Mouse (Mus musculus) ES-E14 (cell line): ENCODE data around the gene Spast. TPM values are rescaled to one million over a fixed set of nuclear protein-coding genes. Genes with fewer than 3 reads are reported as not detected.

Source experiments
- DNase-seq: peaks from one replicate; pipeline ENCODE4 v3.0.0-alpha.2; 2013; ENCODE audit warnings: low read depth, low spot score
- H3K27ac ChIP-seq: 2 replicates; pipeline ENCODE4 v1.5.1; 2012; ENCODE audit warnings: low read depth, mild to moderate bottlenecking, low read length, moderate library complexity, mixed read lengths; ENCODE audit not compliant: poor library complexity, insufficient read depth, severe bottlenecking
- H3K36me3 ChIP-seq: 2 replicates; pipeline ENCODE4 v1.6.1; 2012; ENCODE audit warnings: mild to moderate bottlenecking, low read length, moderate library complexity, mixed read lengths; ENCODE audit not compliant: control insufficient read depth, poor library complexity, insufficient read depth, severe bottlenecking
- H3K4me1 ChIP-seq, 2 experiments: fragments of 150-350 bp in 1 of 2; sonication (generic) in 1 of 2; 2 replicates each; pipeline ENCODE4 v1.6.1; 2012; ENCODE audit warnings: low read length in 2 of 2, mild to moderate bottlenecking in 1 of 2, mixed read lengths in 1 of 2; ENCODE audit not compliant: control insufficient read depth in 2 of 2, insufficient read depth in 2 of 2, poor library complexity in 1 of 2
- H3K4me3 ChIP-seq, 2 experiments: fragments of 150-350 bp in 1 of 2; sonication (generic) in 1 of 2; 2 replicates each; pipeline ENCODE4 v1.5.1; 2012; ENCODE audit warnings: low read length in 2 of 2, low read depth in 1 of 2, mild to moderate bottlenecking in 1 of 2, mixed read lengths in 1 of 2; ENCODE audit not compliant: insufficient read depth in 1 of 2, poor library complexity in 1 of 2, severe bottlenecking in 1 of 2
- H3K9ac ChIP-seq: 2 replicates; pipeline ENCODE4 v1.6.1; 2012; ENCODE audit warnings: low read depth, mild to moderate bottlenecking, low read length, mixed read lengths; ENCODE audit not compliant: poor library complexity, insufficient read depth, severe bottlenecking
- H3K9me3 ChIP-seq: fragments of 150-350 bp; sonication (generic); 2 replicates; pipeline ENCODE4 v1.6.1; 2012; ENCODE audit warnings: low read depth, mild to moderate bottlenecking, low read length; ENCODE audit not compliant: control insufficient read depth, insufficient read depth
- CHD2 ChIP-seq: IDR thresholded peaks from 2 replicates; pipeline ENCODE4 v1.6.1; 2014; ENCODE audit warnings: mild to moderate bottlenecking, low read depth, low read length, inconsistent platforms
- HCFC1 ChIP-seq: IDR thresholded peaks from 2 replicates; pipeline ENCODE4 v1.6.1; 2012; ENCODE audit warnings: low read length, inconsistent platforms, borderline replicate concordance; ENCODE audit not compliant: insufficient read depth
- MAFK ChIP-seq: IDR thresholded peaks from 2 replicates; pipeline ENCODE4 v1.6.1; 2014; ENCODE audit warnings: mild to moderate bottlenecking, low read depth, low read length, inconsistent platforms; ENCODE audit not compliant: insufficient read depth
- ZC3H11A ChIP-seq: IDR thresholded peaks from 2 replicates; pipeline ENCODE4 v1.6.1; 2012; ENCODE audit warnings: low read depth, mild to moderate bottlenecking, inconsistent platforms, low read length, borderline replicate concordance
- ZNF384 ChIP-seq: IDR thresholded peaks from 2 replicates; pipeline ENCODE4 v1.6.1; 2012; ENCODE audit warnings: low read depth, low read length, inconsistent platforms
- in situ Hi-C, 2 experiments: fragments of 600-800 bp; cut with MboI; formaldehyde crosslinking; loops; one replicate each; pipeline ENCODE4 v1.15.1; 2025; ENCODE audit warnings: low sequenced_read_pairs in 2 of 2, inconsistent platforms in 1 of 2; ENCODE audit not compliant: unreplicated experiment in 2 of 2
- total RNA-seq: library from RNA; depleted of rRNA; stranded (reverse); fragments of 300-350 nt; gene quantifications from 2 replicates; pipeline ENCODE4 v1.2.3, GENCODE M21; 2012

Gene Spast
- total RNA-seq, 1 experiment, result 39.0 TPM

- no peak overlapping the region for H3K9ac ChIP-seq
- H3K4me3 ChIP-seq, result no peak overlapping the region
- H3K9me3 ChIP-seq, result no peaks in the 10 kb centered on the region
- no peak for DNase-seq
- in situ Hi-C loops, result no loop called here
- no peaks in the 10 kb centered on the region for H3K4me1 ChIP-seq
- peaks cover 5% of the 10 kb centered on the region for H3K36me3 ChIP-seq
- H3K27ac ChIP-seq, result no peak overlapping the region
- no peak for TF ChIP-seq MAFK
- TF ChIP-seq ZNF384, result no peak
- no peak for TF ChIP-seq CHD2
- no peak for TF ChIP-seq HCFC1
- TF ChIP-seq ZC3H11A, result no peak
Measured at GRCm38 (mm10) chr17:74363592-74363991, 24.8 kb downstream of the Spast start.

- Histone ChIP-seq H3K4me1 (no peaks in the 10 kb centered on the region), H3K9ac (no peak overlapping the region), H3K36me3 (peaks cover 9% of the 10 kb centered on the region), H3K27ac (no peak overlapping the region), H3K4me3 (no peak overlapping the region), H3K9me3 (no peaks in the 10 kb centered on the region)
- in situ Hi-C loops, result no loop called here
- TF ChIP-seq ZC3H11A, result no peak
- TF ChIP-seq MAFK, result no peak
- no peak for TF ChIP-seq CHD2
- no peak for TF ChIP-seq HCFC1
- TF ChIP-seq ZNF384, result no peak
- no peak for DNase-seq
Measured at GRCm38 (mm10) chr17:74376916-74377315, 38.1 kb downstream of the Spast start.

- Histone ChIP-seq H3K9me3 (no peaks in the 10 kb centered on the region), H3K4me1 (no peaks in the 10 kb centered on the region), H3K36me3 (peaks cover 6% of the 10 kb centered on the region), H3K9ac (no peak overlapping the region), H3K4me3 (no peak overlapping the region), H3K27ac (no peak overlapping the region)
- no peak for TF ChIP-seq MAFK
- no peak for DNase-seq
- in situ Hi-C loops, result no loop called here
Measured at GRCm38 (mm10) chr17:74386657-74387056, 47.9 kb downstream of the Spast start.

GRCm38 (mm10) chr17:74389847-74390246 is 51.1 kb downstream of the Spast start:
- Histone ChIP-seq H3K27ac (no peak overlapping the region), H3K9ac (no peak overlapping the region), H3K4me3 (no peak overlapping the region), H3K36me3 (peaks cover 2% of the 10 kb centered on the region), H3K9me3 (no peaks in the 10 kb centered on the region), H3K4me1 (peaks cover 0 to 4% of the 10 kb centered on the region in 2 experiments; a peak in 1 of 4 replicates)
- DNase-seq, result no peak
- TF ChIP-seq ZNF384, result no peak
- no peak for TF ChIP-seq MAFK
- no peak for TF ChIP-seq HCFC1
- in situ Hi-C loops, result no loop called here

GRCm38 (mm10) chr17:74394381-74394780 is 55.6 kb downstream of the Spast start:
- in situ Hi-C loops, result no loop called here

More at GRCm38 (mm10) chr17:74394381-74394780, 55.6 kb downstream of the Spast start:
- Histone ChIP-seq H3K4me1 (peaks cover 0 to 5% of the 10 kb centered on the region in 2 experiments; a peak in 1 of 4 replicates), H3K4me3 (no peak overlapping the region), H3K9ac (no peak overlapping the region; the same call in 1 of the 2 replicates), H3K9me3 (no peaks in the 10 kb centered on the region), H3K27ac (no peak overlapping the region), H3K36me3 (no peaks in the 10 kb centered on the region)
- no peak for TF ChIP-seq ZC3H11A
- TF ChIP-seq HCFC1, result no peak
- no peak for TF ChIP-seq ZNF384
- no peak for TF ChIP-seq MAFK
- TF ChIP-seq CHD2, result no peak
- DNase-seq, result no peak
